Mouse (Mus musculus) spleen, adult 2 months (tissue): Measurements from ENCODE around the gene Cplx3. TPM values are rescaled to one million over a fixed set of nuclear protein-coding genes. Genes with fewer than 3 reads are reported as not detected.

Experiments used
- DNase-seq, 2 experiments: peaks; one replicate each; pipeline versions ENCODE4 v3.0.0 to v3.0.0-alpha.2; 2012 to 2021; ENCODE audit warnings: low spot score in 2 of 2, low read depth in 1 of 2
- H3K27ac ChIP-seq: fragments of 200-500 bp; 2 replicates; pipeline ENCODE4 v1.5.1; 2012; ENCODE audit warnings: low read length, inconsistent platforms; ENCODE audit not compliant: insufficient read depth
- H3K27me3 ChIP-seq: fragments of 200-500 bp; 2 replicates; pipeline ENCODE4 v1.6.1; 2012; ENCODE audit warnings: mild to moderate bottlenecking, moderate library complexity, low read length, inconsistent platforms; ENCODE audit not compliant: control insufficient read depth, insufficient read depth
- H3K36me3 ChIP-seq: fragments of 200-500 bp; 2 replicates; pipeline ENCODE4 v1.6.1; 2012; ENCODE audit warnings: mild to moderate bottlenecking, low read length, inconsistent platforms; ENCODE audit not compliant: control insufficient read depth, insufficient read depth
- H3K4me1 ChIP-seq: fragments of 200-500 bp; 2 replicates; pipeline ENCODE4 v1.6.1; 2011; ENCODE audit warnings: inconsistent platforms; ENCODE audit not compliant: control insufficient read depth, insufficient read depth, insufficient read length
- H3K4me3 ChIP-seq: fragments of 200-500 bp; 2 replicates; pipeline ENCODE4 v1.5.1; 2011; ENCODE audit warnings: mild to moderate bottlenecking, inconsistent platforms; ENCODE audit not compliant: insufficient read depth, insufficient read length; ENCODE audit errors: extremely low read depth
- CTCF ChIP-seq: fragments of 200-500 bp; IDR thresholded peaks from 2 replicates; pipeline ENCODE4 v1.5.1; 2011; ENCODE audit warnings: mild to moderate bottlenecking, inconsistent platforms; ENCODE audit not compliant: insufficient read depth, insufficient read length, insufficient replicate concordance; ENCODE audit errors: extremely low read depth
- POLR2A ChIP-seq: fragments of 200-500 bp; IDR thresholded peaks from 2 replicates; pipeline ENCODE4 v1.6.1; 2011; ENCODE audit warnings: low read depth, low read length, inconsistent platforms
- WGBS: fragments of 180-500 bp; shearing (Covaris S2); methylation state at CpG from one replicate; pipeline ENCODE4 v1.1.7; 2018; 5-methylcytosine and 5-hydroxymethylcytosine counted together
- polyA plus RNA-seq: library from polyadenylated mRNA; depleted of rRNA; stranded (reverse); fragments of >200 nt; gene quantifications from 2 replicates; pipeline ENCODE4 v1.2.3, GENCODE M21; 2012

Cplx3 gene
- polyA plus RNA-seq, 1 experiment, result not detected

DNA sequence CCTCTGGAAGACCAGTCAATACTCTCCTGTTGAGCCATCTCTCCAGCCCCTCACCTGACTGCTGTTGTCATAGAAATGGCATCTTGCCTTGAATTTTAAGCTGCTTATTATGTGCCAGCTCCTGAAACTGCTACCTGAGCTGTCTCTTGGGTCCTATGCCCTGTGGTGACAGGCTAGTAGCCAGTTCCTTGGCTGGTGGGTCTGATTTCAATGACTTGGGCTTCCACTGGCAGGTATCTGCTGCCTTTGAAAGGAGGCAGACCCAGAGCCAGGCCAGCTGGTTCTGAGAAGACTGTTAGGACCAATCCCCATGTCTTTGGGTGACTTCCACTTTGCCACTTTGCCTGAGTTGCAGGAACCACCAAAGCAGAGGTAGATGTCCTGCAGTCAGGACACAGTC is 31.7 kb downstream of the Cplx3 start:
- no peaks in the 10 kb centered on the region for H3K4me1 ChIP-seq
- H3K36me3 ChIP-seq, result peaks cover 19% of the 10 kb centered on the region
- TF ChIP-seq POLR2A, result no peak
- no peak for TF ChIP-seq CTCF
- no peaks in the 10 kb centered on the region for H3K27me3 ChIP-seq
- no peak overlapping the region for H3K4me3 ChIP-seq
- no peak for DNase-seq
- no peak overlapping the region for H3K27ac ChIP-seq

DNA sequence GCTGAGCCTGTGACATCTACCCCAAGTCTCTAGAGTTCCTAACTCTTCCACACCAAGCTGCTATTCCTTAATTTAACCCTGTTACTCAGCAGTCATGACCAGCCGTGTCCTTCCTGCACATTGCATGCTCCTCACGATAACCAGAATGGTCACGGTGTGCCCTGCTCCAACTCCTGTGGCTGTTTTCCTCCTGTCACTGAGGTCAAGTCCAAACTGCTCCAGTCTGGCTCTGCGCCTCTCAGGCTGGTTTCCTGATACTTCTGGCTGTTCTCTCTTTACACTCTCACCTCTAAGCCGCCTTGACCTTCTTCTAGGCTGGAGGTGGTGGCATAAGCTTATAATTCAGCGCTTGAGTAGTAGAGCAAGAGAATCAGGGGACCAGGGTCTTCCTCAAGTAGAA is 37.6 kb downstream of the Cplx3 start:
- WGBS, result 97% methylated on average over 6 of the region's 6 CpGs
- peaks cover 6% of the 10 kb centered on the region for H3K36me3 ChIP-seq
- TF ChIP-seq POLR2A, result no peak
- no peak for TF ChIP-seq CTCF

DNA sequence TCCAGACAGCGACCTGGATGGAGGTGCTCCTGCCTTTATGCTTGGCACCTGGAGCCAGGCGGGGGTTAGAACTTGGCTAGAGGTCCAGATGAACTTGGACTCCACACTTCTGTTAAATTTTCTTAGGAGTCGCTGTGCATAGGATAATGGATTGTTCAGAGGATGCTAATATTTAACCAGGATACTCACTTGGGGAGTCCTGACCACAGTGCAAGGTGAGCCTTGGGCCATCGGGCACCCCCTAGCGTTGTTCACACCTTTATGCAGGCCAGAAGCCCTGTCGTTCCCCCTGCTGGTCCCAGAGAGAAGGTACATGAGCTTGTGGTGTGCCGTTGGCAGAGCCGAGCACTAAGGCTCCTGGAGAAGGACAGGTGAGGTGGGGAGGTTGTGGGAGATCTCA is 39.2 kb downstream of the Cplx3 start:
- Histone ChIP-seq H3K4me1 (peaks cover 16% of the 10 kb centered on the region; the same call in 1 of the 2 replicates), H3K27ac (no peak overlapping the region), H3K27me3 (no peaks in the 10 kb centered on the region), H3K36me3 (peaks cover 6% of the 10 kb centered on the region), H3K4me3 (no peak overlapping the region)
- no peak for DNase-seq
- WGBS, result 82% methylated on average over 8 of the region's 8 CpGs
- TF ChIP-seq POLR2A, result no peak
- TF ChIP-seq CTCF, result no peak

More for the DNA sequence above, 37.6 kb downstream of the Cplx3 start:
- Histone ChIP-seq H3K27ac (no peak overlapping the region), H3K4me1 (peaks cover 5% of the 10 kb centered on the region; the same call in 1 of the 2 replicates), H3K27me3 (no peaks in the 10 kb centered on the region), H3K4me3 (no peak overlapping the region)
- DNase-seq, result no peak

DNA sequence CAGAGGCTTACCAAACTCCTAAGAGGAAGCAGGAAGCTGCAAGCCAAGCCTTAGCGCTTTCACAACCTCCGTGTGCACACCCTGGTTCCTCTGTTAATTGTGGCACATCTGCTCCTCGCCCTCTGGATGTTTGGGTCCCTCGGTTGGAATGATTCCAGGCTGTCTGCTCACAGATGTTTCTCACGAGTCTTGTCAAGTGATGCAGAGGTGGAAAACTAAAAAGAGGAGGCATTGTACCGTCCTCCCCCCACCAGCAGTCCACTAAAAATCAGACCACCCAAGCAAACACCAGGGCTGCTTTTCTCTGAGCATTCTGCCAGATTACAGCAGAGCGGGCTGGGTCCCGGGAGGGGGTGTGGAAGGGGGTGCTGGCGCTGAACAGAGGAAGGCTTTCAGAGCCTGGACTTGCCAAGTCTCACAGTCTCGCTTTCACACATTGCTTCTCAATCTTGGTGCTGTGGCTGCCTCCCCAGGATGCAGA is 40.3 kb downstream of the Cplx3 start:
- DNase-seq, result no peak
- no peak overlapping the region for H3K4me3 ChIP-seq
- no peak overlapping the region for H3K27ac ChIP-seq
- H3K4me1 ChIP-seq, result peaks cover 17% of the 10 kb centered on the region; the same call in 1 of the 2 replicates
- 35% methylated on average over 10 of the region's 10 CpGs for WGBS
- no peaks in the 10 kb centered on the region for H3K27me3 ChIP-seq
- TF ChIP-seq CTCF (no peak), POLR2A (no peak)
- H3K36me3 ChIP-seq, result peaks cover 6% of the 10 kb centered on the region

DNA sequence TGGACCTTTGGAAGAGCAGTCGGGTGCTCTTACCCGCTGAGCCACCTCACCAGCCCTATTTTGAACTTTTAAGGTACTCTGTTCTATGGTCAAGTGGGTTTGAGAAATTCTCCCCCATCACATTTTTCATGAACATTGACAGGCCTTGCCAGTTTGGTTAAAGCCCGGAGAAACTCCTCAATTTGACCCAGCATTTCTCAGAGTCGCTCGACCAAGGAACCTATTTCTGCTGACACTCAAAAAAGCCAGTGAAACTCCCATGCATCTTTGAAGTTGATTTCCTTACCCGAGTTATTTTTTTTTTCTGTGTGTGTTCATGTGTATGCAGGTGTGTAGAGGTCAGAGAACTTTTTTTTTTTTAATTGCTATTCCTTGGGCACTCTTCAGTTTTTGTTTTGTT is 41.5 kb downstream of the Cplx3 start:
- no peak overlapping the region for H3K4me3 ChIP-seq
- no peak overlapping the region for H3K27ac ChIP-seq
- DNase-seq, result no peak
- peaks cover 20% of the 10 kb centered on the region; the same call in 1 of the 2 replicates for H3K4me1 ChIP-seq
- H3K27me3 ChIP-seq, result no peaks in the 10 kb centered on the region
- peaks cover 6% of the 10 kb centered on the region for H3K36me3 ChIP-seq
- 57% methylated on average over 6 of the region's 6 CpGs for WGBS
- no peak for TF ChIP-seq POLR2A

DNA sequence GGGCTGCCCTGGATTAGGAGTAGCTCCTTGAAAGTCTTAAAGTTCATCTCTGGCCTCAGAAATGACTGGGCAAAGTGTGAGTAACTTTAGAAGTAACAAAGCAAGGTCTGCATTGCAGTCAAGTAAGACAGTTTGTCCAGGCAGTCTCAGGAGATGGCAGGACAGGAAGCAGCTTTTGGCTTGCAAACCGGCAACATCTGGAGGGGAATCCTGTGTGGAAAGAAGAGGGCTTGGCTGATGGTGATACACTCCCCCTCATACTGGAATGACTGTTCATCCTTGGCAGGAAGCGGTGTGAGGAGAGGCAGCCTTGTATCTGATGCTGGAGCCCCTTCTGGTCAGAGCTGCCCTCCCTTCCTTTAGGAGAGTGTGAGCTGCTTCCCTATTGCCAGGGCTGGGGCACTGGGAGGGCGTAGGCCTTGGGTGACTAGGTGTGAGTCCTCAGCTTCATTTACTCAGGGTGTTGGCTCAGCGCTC is 43.1 kb downstream of the Cplx3 start:
- 54% methylated on average over 4 of the region's 4 CpGs for WGBS
- peaks cover 20% of the 10 kb centered on the region; the same call in 1 of the 2 replicates for H3K4me1 ChIP-seq
- no peak for DNase-seq
- no peak for TF ChIP-seq POLR2A
- no peak for TF ChIP-seq CTCF
- H3K27ac ChIP-seq, result peak overlapping the region; percentile 12; the same call in 1 of the 2 replicates
- H3K4me3 ChIP-seq, result no peak overlapping the region
- H3K36me3 ChIP-seq, result no peaks in the 10 kb centered on the region; the same call in 1 of the 2 replicates
- H3K27me3 ChIP-seq, result no peaks in the 10 kb centered on the region

DNA sequence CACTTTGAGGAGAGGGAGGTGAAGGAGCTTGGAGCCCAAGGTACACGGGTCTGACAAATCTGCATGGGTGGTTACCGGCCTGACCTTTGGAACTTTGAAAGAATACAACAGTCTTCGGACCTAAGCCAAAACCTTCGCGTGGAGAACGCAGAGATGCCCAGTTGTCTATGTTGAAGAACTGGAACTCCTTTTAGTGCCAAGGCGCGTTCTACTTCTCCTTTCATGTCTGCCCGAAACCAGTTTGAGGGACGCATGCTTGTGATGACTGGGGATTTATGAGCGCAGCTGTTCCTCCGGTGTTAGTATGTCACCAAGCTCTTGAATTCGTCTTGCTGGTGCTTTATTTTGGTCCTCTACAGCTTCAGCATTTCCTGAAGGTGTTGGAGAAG is 44.4 kb downstream of the Cplx3 start:
- WGBS, result 8% methylated on average over 13 of the region's 13 CpGs
- Histone ChIP-seq H3K27ac (peak overlapping the region; percentile 93), H3K36me3 (no peaks in the 10 kb centered on the region), H3K4me3 (peak overlapping the region; percentile 95; the same call in 1 of the 2 replicates), H3K4me1 (peaks cover 20% of the 10 kb centered on the region; the same call in 1 of the 2 replicates), H3K27me3 (no peaks in the 10 kb centered on the region)
- DNase-seq, result peak; percentile 40 to 48
- TF ChIP-seq CTCF (no peak), POLR2A (no peak)
